Mouse (Mus musculus) testis, adult 2 months (tissue): ENCODE measurements around the gene Adcy1. TPM values are rescaled to one million over a fixed set of nuclear protein-coding genes. Genes with fewer than 3 reads are reported as not detected.
A peak's percentile ranks its signal among the peaks of the same experiment; 100 is the strongest.

ENCODE experiments used
- H3K27ac ChIP-seq: fragments of 200-500 bp; 2 replicates; pipeline ENCODE4 v1.5.1; 2012; ENCODE audit warnings: low read depth, low read length; ENCODE audit not compliant: control insufficient read depth, insufficient read depth
- H3K27me3 ChIP-seq: fragments of 200-500 bp; 2 replicates; pipeline ENCODE4 v1.6.1; 2012; ENCODE audit warnings: mild to moderate bottlenecking, low read length, moderate library complexity; ENCODE audit not compliant: control insufficient read depth, insufficient read depth
- H3K36me3 ChIP-seq: fragments of 200-500 bp; 2 replicates; pipeline ENCODE4 v1.6.1; 2012; ENCODE audit warnings: mild to moderate bottlenecking, low read length; ENCODE audit not compliant: control insufficient read depth, insufficient read depth
- H3K4me1 ChIP-seq: fragments of 200-500 bp; 2 replicates; pipeline ENCODE4 v1.6.1; 2012; ENCODE audit warnings: low read length; ENCODE audit not compliant: control insufficient read depth, insufficient read depth
- H3K4me3 ChIP-seq: fragments of 200-500 bp; 2 replicates; pipeline ENCODE4 v1.5.1; 2012; ENCODE audit warnings: low read depth, mild to moderate bottlenecking, low read length, moderate library complexity, mixed read lengths; ENCODE audit not compliant: control insufficient read depth
- CTCF ChIP-seq: fragments of 200-500 bp; IDR thresholded peaks from 2 replicates; pipeline ENCODE4 v1.5.1; 2012; ENCODE audit warnings: low read depth, mild to moderate bottlenecking, inconsistent platforms, low read length, moderate library complexity; ENCODE audit not compliant: control insufficient read depth, insufficient read depth, insufficient replicate concordance
- POLR2A ChIP-seq: fragments of 200-500 bp; IDR thresholded peaks from 2 replicates; pipeline ENCODE4 v1.6.1; 2012; ENCODE audit warnings: low read depth, mild to moderate bottlenecking, inconsistent platforms, low read length, moderate library complexity; ENCODE audit not compliant: control insufficient read depth
- polyA plus RNA-seq: library from polyadenylated mRNA; depleted of rRNA; stranded (reverse); fragments of >200 nt; gene quantifications from 2 replicates; pipeline ENCODE4 v1.2.3, GENCODE M21; 2012

Gene Adcy1
- polyA plus RNA-seq, 1 experiment, result 0.47 TPM

DNA sequence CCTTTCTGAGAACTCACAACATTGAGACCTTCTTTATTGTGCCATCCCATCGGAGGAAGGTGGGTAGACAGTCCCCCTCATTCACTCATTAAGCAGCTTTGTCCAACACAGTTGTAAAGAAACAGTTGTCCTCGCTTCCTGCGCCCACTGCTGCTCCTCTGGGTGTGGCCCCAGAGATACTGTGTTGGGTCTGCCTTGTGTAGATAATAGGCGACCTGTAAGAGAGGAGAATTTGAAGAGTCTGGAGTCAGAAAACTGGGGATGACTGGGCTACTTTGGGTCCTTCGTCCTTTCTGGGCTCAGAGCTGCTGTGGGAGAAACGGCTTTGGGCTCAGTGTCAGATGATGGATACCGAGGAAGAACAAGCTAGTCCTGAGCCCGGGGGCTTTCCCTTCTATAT lies 75.1 kb downstream of the Adcy1 start:
- Histone ChIP-seq H3K4me3 (no peak overlapping the region), H3K36me3 (no peaks in the 10 kb centered on the region), H3K27ac (no peak overlapping the region), H3K4me1 (no peaks in the 10 kb centered on the region), H3K27me3 (no peaks in the 10 kb centered on the region)
- TF ChIP-seq POLR2A (no peak), CTCF (no peak)

DNA sequence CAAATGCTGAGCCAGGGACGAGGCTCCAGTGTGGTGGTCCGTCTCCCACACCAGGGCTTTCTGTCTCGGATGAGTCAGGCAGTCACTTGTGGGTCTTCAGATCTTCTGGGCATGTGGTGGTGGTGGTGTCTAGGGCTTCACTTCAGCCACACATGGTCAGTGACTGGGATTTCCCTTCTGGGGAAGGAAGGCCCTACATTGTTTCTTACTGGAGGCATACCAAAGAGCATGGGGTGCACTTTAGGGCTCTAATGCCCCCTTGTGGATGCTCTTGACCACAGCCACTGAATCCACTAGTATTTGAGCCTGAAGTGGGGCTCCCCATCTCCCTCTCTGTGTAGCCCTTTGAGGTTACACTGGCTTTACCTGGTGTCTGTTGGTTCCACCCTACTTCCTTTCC lies 77.2 kb downstream of the Adcy1 start:
- Histone ChIP-seq H3K27me3 (no peaks in the 10 kb centered on the region), H3K27ac (no peak overlapping the region), H3K4me1 (no peaks in the 10 kb centered on the region), H3K4me3 (no peak overlapping the region), H3K36me3 (no peaks in the 10 kb centered on the region)
- TF ChIP-seq CTCF (peak; percentile 10; the same call in 1 of the 2 replicates), POLR2A (no peak)

DNA sequence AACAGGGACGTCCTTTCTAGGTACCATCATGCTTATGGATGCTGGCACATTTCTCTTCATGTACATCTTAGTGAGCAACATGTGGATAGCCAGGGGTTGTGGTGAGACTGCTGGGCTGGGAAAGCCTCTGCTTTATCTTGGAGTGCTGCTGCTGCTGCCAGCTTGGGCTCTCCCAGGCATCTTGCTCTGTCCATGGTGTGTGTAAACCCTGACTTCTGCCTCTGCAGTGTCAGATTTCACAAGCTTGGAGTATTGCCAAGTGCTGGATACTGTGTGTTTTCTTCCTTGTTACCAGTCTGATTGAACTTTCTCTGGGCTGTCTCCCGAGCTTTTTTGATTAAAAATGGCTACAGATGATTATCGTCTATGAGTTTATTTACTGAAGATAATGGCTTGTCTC lies 79.4 kb downstream of the Adcy1 start:
- Histone ChIP-seq H3K36me3 (no peaks in the 10 kb centered on the region), H3K4me1 (no peaks in the 10 kb centered on the region), H3K4me3 (no peak overlapping the region), H3K27ac (no peak overlapping the region), H3K27me3 (no peaks in the 10 kb centered on the region)
- no peak for TF ChIP-seq POLR2A

DNA sequence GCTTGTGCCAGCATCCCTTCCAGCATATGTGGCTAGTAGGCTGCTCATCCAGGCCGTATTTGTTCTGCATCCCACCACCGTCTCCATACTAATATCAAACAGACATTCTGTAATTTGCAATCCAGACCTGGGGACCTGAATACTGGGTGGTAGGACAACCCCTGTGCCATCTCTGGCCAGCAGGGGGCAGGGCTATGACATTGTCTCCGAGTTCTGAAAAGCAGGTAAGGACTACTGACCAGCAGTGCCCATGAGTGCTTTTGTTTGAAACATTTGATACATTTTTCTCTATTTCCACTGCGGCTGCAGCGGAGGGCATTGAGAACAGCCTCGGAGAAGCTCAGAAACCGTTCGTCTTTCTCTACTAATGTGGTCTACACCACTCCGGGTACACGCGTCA lies 81.1 kb downstream of the Adcy1 start:
- Histone ChIP-seq H3K27ac (no peak overlapping the region), H3K4me3 (no peak overlapping the region), H3K36me3 (no peaks in the 10 kb centered on the region), H3K27me3 (no peaks in the 10 kb centered on the region), H3K4me1 (no peaks in the 10 kb centered on the region)
- TF ChIP-seq POLR2A, result no peak
- peak; percentile 24; the same call in 1 of the 2 replicates for TF ChIP-seq CTCF

DNA sequence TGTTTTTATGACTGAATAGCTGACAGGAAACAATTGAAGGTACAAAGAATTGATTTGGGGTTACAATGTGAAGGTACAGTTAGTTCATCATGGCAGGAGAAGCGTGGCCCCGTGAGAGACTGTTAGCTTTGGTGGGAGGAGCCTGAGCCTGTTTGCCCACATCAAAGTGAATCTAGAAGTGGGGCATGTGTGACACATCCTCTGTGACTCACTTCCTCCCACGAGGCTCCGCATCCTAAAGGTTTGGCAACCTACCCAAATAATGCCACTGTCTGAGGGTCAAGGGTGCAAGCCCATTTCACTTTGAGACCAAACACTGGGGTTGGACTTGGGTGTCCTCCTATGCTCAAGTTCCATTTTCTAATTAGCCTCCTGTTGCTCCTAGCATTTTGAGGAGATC lies 81.9 kb downstream of the Adcy1 start:
- Histone ChIP-seq H3K27me3 (no peaks in the 10 kb centered on the region), H3K4me1 (no peaks in the 10 kb centered on the region), H3K27ac (no peak overlapping the region), H3K4me3 (no peak overlapping the region), H3K36me3 (no peaks in the 10 kb centered on the region)
- TF ChIP-seq POLR2A, result no peak
- no peak for TF ChIP-seq CTCF

DNA sequence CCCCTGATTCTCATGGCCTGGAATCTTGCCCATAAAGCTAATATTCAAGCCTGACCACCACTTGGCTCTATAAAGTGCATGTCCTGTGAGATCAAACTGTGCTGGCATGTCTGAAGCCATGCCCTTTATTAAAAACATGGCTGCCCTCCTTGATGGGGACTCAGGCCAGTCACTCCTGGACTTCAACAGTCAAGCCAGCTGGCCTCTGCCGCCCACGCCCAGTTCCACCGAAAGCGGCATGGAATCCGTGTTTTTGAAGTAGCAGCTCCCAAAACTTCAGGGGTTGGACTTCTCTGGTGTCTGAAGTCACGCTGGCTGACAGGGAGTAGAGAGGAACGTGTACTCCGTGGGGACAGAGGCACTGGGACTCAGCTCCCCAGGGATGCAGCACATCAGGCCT lies 84.2 kb downstream of the Adcy1 start:
- H3K36me3 ChIP-seq, result no peaks in the 10 kb centered on the region
- no peak overlapping the region for H3K27ac ChIP-seq
- TF ChIP-seq POLR2A (no peak), CTCF (no peak)
- H3K4me3 ChIP-seq, result no peak overlapping the region
- H3K27me3 ChIP-seq, result no peaks in the 10 kb centered on the region
- H3K4me1 ChIP-seq, result no peaks in the 10 kb centered on the region

DNA sequence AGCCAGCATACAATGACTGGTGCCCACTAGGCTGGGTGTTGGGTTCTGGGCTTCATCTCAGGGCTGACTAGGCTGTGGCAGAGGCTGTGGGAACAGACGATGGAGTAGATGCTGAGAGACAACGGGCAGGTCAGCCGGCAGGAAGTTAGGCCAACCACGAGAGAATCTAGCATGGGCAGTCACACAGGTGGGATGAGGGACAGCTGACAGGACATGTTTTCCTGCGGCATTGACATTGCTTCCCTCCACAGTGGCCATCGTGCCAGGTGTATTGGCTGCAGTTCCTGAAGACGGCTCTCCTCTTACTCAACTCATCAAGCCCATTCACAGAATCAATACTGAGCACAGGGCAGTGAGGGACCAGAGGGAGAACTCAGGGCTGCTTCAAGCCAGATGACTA lies 84.7 kb downstream of the Adcy1 start:
- Histone ChIP-seq H3K27ac (no peak overlapping the region), H3K27me3 (no peaks in the 10 kb centered on the region), H3K36me3 (no peaks in the 10 kb centered on the region), H3K4me3 (no peak overlapping the region), H3K4me1 (no peaks in the 10 kb centered on the region)
- TF ChIP-seq CTCF (no peak), POLR2A (no peak)

DNA sequence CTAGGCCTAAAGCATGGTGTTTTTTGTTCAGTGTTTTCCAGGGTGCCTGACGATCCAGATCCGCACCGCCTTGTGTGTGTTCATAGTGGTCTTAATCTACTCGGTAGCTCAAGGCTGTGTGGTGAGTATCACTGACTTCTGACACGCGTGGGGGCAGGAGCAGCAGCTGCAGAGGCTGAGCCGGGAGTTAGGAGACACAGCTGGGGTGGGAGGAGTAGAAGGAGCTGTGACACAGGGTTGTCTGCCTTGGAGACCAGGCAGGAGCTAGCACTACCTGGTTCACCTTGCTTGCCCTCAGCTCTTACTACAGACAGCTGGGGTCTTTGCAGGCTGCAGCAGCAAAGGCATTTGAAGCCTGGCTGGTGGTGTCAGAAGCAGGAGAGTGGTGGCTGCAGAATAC lies 86.2 kb downstream of the Adcy1 start:
- Histone ChIP-seq H3K27ac (no peak overlapping the region), H3K36me3 (no peaks in the 10 kb centered on the region), H3K4me1 (no peaks in the 10 kb centered on the region), H3K4me3 (no peak overlapping the region), H3K27me3 (no peaks in the 10 kb centered on the region)
- TF ChIP-seq POLR2A (no peak), CTCF (no peak)
